Mouse (Mus musculus) hindbrain, embryonic 13.5 days (tissue): ENCODE measurements around the gene Gm21497. TPM values are rescaled to one million over a fixed set of nuclear protein-coding genes. Genes with fewer than 3 reads are reported as not detected.
"Not testable (repeated sequence)": the region's sequence is repeated elsewhere in the genome, so short reads cannot be mapped to it uniquely, and the experiment has no call there.

ENCODE experiments used
- ATAC-seq: fragments of 200-750 bp; cut with Nextera tagmentation; 2 replicates; pipeline ENCODE4 v1.8.0; 2017; ENCODE audit warnings: moderate TSS enrichment; ENCODE audit not compliant: low FRiP score
- H3K27ac ChIP-seq: fragments of 300-500 bp; sonication (generic); 2 replicates; pipeline ENCODE4 v1.5.1; 2015; ENCODE audit warnings: inconsistent platforms, mild to moderate bottlenecking, moderate library complexity
- H3K27me3 ChIP-seq: fragments of 300-500 bp; sonication (generic); 2 replicates; pipeline ENCODE4 v1.6.1; 2015; ENCODE audit warnings: mild to moderate bottlenecking, inconsistent platforms
- H3K36me3 ChIP-seq: fragments of 300-500 bp; sonication (generic); 2 replicates; pipeline ENCODE4 v1.6.1; 2015; ENCODE audit warnings: mild to moderate bottlenecking, inconsistent platforms
- H3K4me1 ChIP-seq: fragments of 300-500 bp; sonication (generic); replicated peaks from 2 replicates; pipeline ENCODE4 v1.6.1; 2015; ENCODE audit warnings: inconsistent platforms
- H3K4me2 ChIP-seq: fragments of 300-500 bp; sonication (generic); 2 replicates; pipeline ENCODE4 v1.6.1; 2015; ENCODE audit warnings: inconsistent platforms, mild to moderate bottlenecking, moderate library complexity
- H3K4me3 ChIP-seq: fragments of 300-500 bp; sonication (generic); 2 replicates; pipeline ENCODE4 v1.5.1; 2015; ENCODE audit warnings: mild to moderate bottlenecking, inconsistent platforms
- H3K9ac ChIP-seq: fragments of 300-500 bp; sonication (generic); 2 replicates; pipeline ENCODE4 v1.6.1; 2015; ENCODE audit warnings: mild to moderate bottlenecking, inconsistent platforms
- H3K9me3 ChIP-seq: fragments of 300-500 bp; sonication (generic); 2 replicates; pipeline ENCODE4 v1.6.1; 2016; ENCODE audit warnings: inconsistent platforms
- WGBS: fragments of 180-500 bp; shearing (Covaris S2); methylation state at CpG from one replicate; pipeline ENCODE4 v1.1.7; 2015; 5-methylcytosine and 5-hydroxymethylcytosine counted together
- polyA plus RNA-seq: library from polyadenylated mRNA; unstranded; fragments of >200 nt; fragmentation: Nextera tagmentation; extraction: Ambion mirVana; gene quantifications from 2 replicates; pipeline ENCODE4 v1.2.1, GENCODE M21; 2015

The Gm21497 gene
- not detected in 2 replicates for polyA plus RNA-seq

DNA sequence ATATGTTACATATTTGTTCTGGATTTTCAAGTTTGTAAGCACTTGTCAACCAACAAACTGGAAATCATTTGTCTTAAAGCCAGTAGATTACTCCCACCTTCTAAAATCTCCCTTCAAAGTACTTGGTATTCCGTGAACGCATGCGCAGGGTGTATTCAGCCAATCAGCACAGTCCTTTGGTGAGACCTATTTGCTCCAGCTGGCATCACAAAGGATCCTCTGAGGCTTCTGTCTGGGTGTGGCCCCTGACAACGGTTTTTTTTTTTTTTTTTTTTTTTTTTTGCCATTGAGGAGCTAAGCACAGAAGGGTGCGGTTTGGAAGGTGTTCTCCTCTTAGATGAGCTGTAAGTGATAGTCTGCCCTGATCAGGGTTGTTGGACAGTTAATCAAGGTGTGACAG is at the start of gene Gm21497:
Gene Gm21497 (plus strand): TSS at position 301 of the 400 bp plus-strand sequence.
- H3K27ac ChIP-seq, H3K4me2 ChIP-seq, H3K9me3 ChIP-seq, H3K27me3 ChIP-seq, H3K4me3 ChIP-seq, ATAC-seq, H3K9ac ChIP-seq, H3K36me3 ChIP-seq, H3K4me1 ChIP-seq: not testable (repeated sequence)
- no CpG with 5 or more reads among the region's 5 CpGs for WGBS
